Mouse (Mus musculus): ENCODE results near the gene Sec14l2. TPM values are rescaled to one million over a fixed set of nuclear protein-coding genes. Genes with fewer than 3 reads are reported as not detected.
A peak's percentile ranks its signal among the peaks of the same experiment; 100 is the strongest.

Sec14l2 gene
- polyA plus RNA-seq, 1 experiment from 2014 or later = 0.95 TPM

GRCm38 (mm10) chr11:4095171-4096053, 27.8 kb downstream of the Sec14l2 start, which contains the start of gene Mtfp1:
Gene Mtfp1, minus strand, starts transcription at chr11:4095445.
- peak within 1 kb of the TSS; percentile 61 for H3K9ac ChIP-seq (ENCODE audit: low read length)
- no peak for TF ChIP-seq EP300 (optimal IDR thresholded peaks at IDR 0.05)
- peak; percentile 40 for TF ChIP-seq CTCF (IDR thresholded peaks at IDR 0.05; ENCODE audit: low read depth)

GRCm38 (mm10) chr11:4094378-4095170, 28.6 kb downstream of the Sec14l2 start:
- Histone ChIP-seq H3K4me1 (replicated peaks; ENCODE audit: control insufficient read depth, insufficient read depth) (peaks cover 7% of the 10 kb centered on the region), H3K9me3 (ENCODE audit: control insufficient read depth, low read length) (no peaks in the 10 kb centered on the region), H3K27ac (replicated peaks) (peak overlapping the region; percentile 86), H3K4me3 (ENCODE audit: low read depth, low read length) (peak overlapping the region; percentile 53), H3K27me3 (ENCODE audit: control insufficient read depth, insufficient read depth, low read length) (no peaks in the 10 kb centered on the region), H3K9ac (ENCODE audit: low read length) (peak overlapping the region; percentile 61), H3K36me3 (ENCODE audit: control insufficient read depth, insufficient read depth, low read length) (no peaks in the 10 kb centered on the region), H3K4me2 (replicated peaks; ENCODE audit: low read depth) (peak overlapping the region; percentile 78)
- ATAC-seq (ENCODE audit: low FRiP score, low TSS enrichment) = peak; percentile 55
- TF ChIP-seq EP300 (optimal IDR thresholded peaks at IDR 0.05) = no peak
- peak; percentile 85 for TF ChIP-seq CTCF (IDR thresholded peaks at IDR 0.05; ENCODE audit: low read depth)
- 8% methylated on average over 23 of the region's 24 CpGs for WGBS
- DNase-seq (ENCODE audit: low spot score) = peak; percentile 88

More at GRCm38 (mm10) chr11:4095171-4096053, 27.8 kb downstream of the Sec14l2 start, which contains the start of gene Mtfp1:
- 4% methylated on average over 31 of the region's 34 CpGs for WGBS
- peak within 1 kb of the TSS; percentile 86 for H3K27ac ChIP-seq (replicated peaks)
- H3K4me1 ChIP-seq (replicated peaks; ENCODE audit: control insufficient read depth, insufficient read depth) = peaks cover 7% of the 10 kb centered on the region
- H3K4me3 ChIP-seq (ENCODE audit: low read depth, low read length) = peak within 1 kb of the TSS; percentile 53
- DNase-seq (ENCODE audit: low spot score) = peak; percentile 68
- H3K36me3 ChIP-seq (ENCODE audit: control insufficient read depth, insufficient read depth, low read length) = no peaks in the 10 kb centered on the region
- no peaks in the 10 kb centered on the region for H3K27me3 ChIP-seq (ENCODE audit: control insufficient read depth, insufficient read depth, low read length)
- no peak for ATAC-seq (ENCODE audit: low FRiP score, low TSS enrichment)
- peak within 1 kb of the TSS; percentile 78 for H3K4me2 ChIP-seq (replicated peaks; ENCODE audit: low read depth)
- H3K9me3 ChIP-seq (ENCODE audit: control insufficient read depth, low read length) = no peaks in the 10 kb centered on the region

GRCm38 (mm10) chr11:4093459-4094377, 29.5 kb downstream of the Sec14l2 start:
- no peaks in the 10 kb centered on the region for H3K9me3 ChIP-seq (ENCODE audit: control insufficient read depth, low read length)
- TF ChIP-seq EP300 (optimal IDR thresholded peaks at IDR 0.05) (no peak), CTCF (IDR thresholded peaks at IDR 0.05; ENCODE audit: low read depth) (no peak)
- whole genome bisulfite sequencing = 64% methylated on average over 18 of the region's 18 CpGs
- H3K4me1 ChIP-seq (replicated peaks; ENCODE audit: control insufficient read depth, insufficient read depth) = peaks cover 7% of the 10 kb centered on the region
- peak overlapping the region; percentile 86 for H3K27ac ChIP-seq (replicated peaks)
- no peaks in the 10 kb centered on the region for H3K36me3 ChIP-seq (ENCODE audit: control insufficient read depth, insufficient read depth, low read length)
- H3K4me3 ChIP-seq (ENCODE audit: low read depth, low read length) = no peak overlapping the region
- ATAC-seq (ENCODE audit: low FRiP score, low TSS enrichment) (peak; percentile 58), DNase-seq (ENCODE audit: low spot score) (peak; percentile 67)
- H3K27me3 ChIP-seq (ENCODE audit: control insufficient read depth, insufficient read depth, low read length) = no peaks in the 10 kb centered on the region
- no peak overlapping the region for H3K9ac ChIP-seq (ENCODE audit: low read length)
- peak overlapping the region; percentile 78 for H3K4me2 ChIP-seq (replicated peaks; ENCODE audit: low read depth)

- H3K9ac ChIP-seq (ENCODE audit: low read length) = no peak overlapping the region
- ATAC-seq (ENCODE audit: low FRiP score, low TSS enrichment) = no peak
- 63% methylated on average over 2 of the region's 2 CpGs for WGBS
These were observed 35.9 kb downstream of the Sec14l2 start for GRCm38 (mm10) chr11:4087267-4087666.

GRCm38 (mm10) chr11:4086246-4086645, 37.0 kb downstream of the Sec14l2 start:
- WGBS = 65% methylated on average over 1 of the region's 1 CpGs
- no peak overlapping the region for H3K4me3 ChIP-seq (ENCODE audit: low read depth, low read length)

More at GRCm38 (mm10) chr11:4087267-4087666, 35.9 kb downstream of the Sec14l2 start:
- no peak for TF ChIP-seq EP300 (optimal IDR thresholded peaks at IDR 0.05)
- H3K27me3 ChIP-seq (ENCODE audit: control insufficient read depth, insufficient read depth, low read length) = no peaks in the 10 kb centered on the region
- H3K9me3 ChIP-seq (ENCODE audit: control insufficient read depth, low read length) = no peaks in the 10 kb centered on the region
- H3K4me3 ChIP-seq (ENCODE audit: low read depth, low read length) = no peak overlapping the region
- H3K4me2 ChIP-seq (replicated peaks; ENCODE audit: low read depth) = no peak overlapping the region
- no peaks in the 10 kb centered on the region for H3K36me3 ChIP-seq (ENCODE audit: control insufficient read depth, insufficient read depth, low read length)
- no peak for DNase-seq (ENCODE audit: low spot score)
- no peaks in the 10 kb centered on the region for H3K4me1 ChIP-seq (replicated peaks; ENCODE audit: control insufficient read depth, insufficient read depth)
- H3K27ac ChIP-seq (replicated peaks) = no peak overlapping the region

More at GRCm38 (mm10) chr11:4086246-4086645, 37.0 kb downstream of the Sec14l2 start:
- no peak overlapping the region for H3K27ac ChIP-seq (replicated peaks)
- TF ChIP-seq CTCF (IDR thresholded peaks at IDR 0.05; ENCODE audit: low read depth) (no peak), EP300 (optimal IDR thresholded peaks at IDR 0.05) (no peak)
- DNase-seq (ENCODE audit: low spot score) (no peak), ATAC-seq (ENCODE audit: low FRiP score, low TSS enrichment) (no peak)
- H3K36me3 ChIP-seq (ENCODE audit: control insufficient read depth, insufficient read depth, low read length) = no peaks in the 10 kb centered on the region
- no peaks in the 10 kb centered on the region for H3K9me3 ChIP-seq (ENCODE audit: control insufficient read depth, low read length)
- H3K4me2 ChIP-seq (replicated peaks; ENCODE audit: low read depth) = no peak overlapping the region
- H3K9ac ChIP-seq (ENCODE audit: low read length) = no peak overlapping the region
- H3K27me3 ChIP-seq (ENCODE audit: control insufficient read depth, insufficient read depth, low read length) = no peaks in the 10 kb centered on the region
- no peaks in the 10 kb centered on the region for H3K4me1 ChIP-seq (replicated peaks; ENCODE audit: control insufficient read depth, insufficient read depth)
